Mouse (Mus musculus) CH12.LX (cell line): ENCODE measurements around the gene Timm29. TPM values are rescaled to one million over a fixed set of nuclear protein-coding genes. Genes with fewer than 3 reads are reported as not detected.

Source experiments
- DNase-seq: peaks from one replicate; pipeline ENCODE4 v3.0.0-alpha.2; 2013; ENCODE audit errors: extremely low read depth
- H3K27ac ChIP-seq: 2 replicates; pipeline ENCODE4 v1.5.1; 2012; ENCODE audit warnings: low read depth, mild to moderate bottlenecking, control low read depth, moderate library complexity; ENCODE audit not compliant: insufficient read depth
- H3K27me3 ChIP-seq: replicated peaks from 2 replicates; pipeline ENCODE3; 2012; ENCODE audit warnings: inconsistent platforms
- H3K36me3 ChIP-seq, 2 experiments: replicated peaks in 1 of 2; 2 replicates each; pipeline versions ENCODE3 to v1.6.1; 2012; ENCODE audit warnings: inconsistent platforms in 1 of 2, low read length in 1 of 2, mild to moderate bottlenecking in 1 of 2, mixed read lengths in 1 of 2, moderate library complexity in 1 of 2; ENCODE audit not compliant: control insufficient read depth in 1 of 2, insufficient read depth in 1 of 2
- H3K4me1 ChIP-seq, 2 experiments: 2 replicates each; pipeline ENCODE4 v1.6.1; 2012; ENCODE audit warnings: inconsistent platforms in 1 of 2, moderate library complexity in 1 of 2; ENCODE audit not compliant: insufficient read depth in 2 of 2, control insufficient read depth in 1 of 2
- H3K4me2 ChIP-seq: 2 replicates; pipeline ENCODE4 v1.6.1; 2012; ENCODE audit warnings: low read depth, mild to moderate bottlenecking, control low read depth; ENCODE audit not compliant: poor library complexity, insufficient read depth, severe bottlenecking
- H3K4me3 ChIP-seq, 3 experiments: fragments of 150-350 bp in 1 of 3; sonication (generic) in 1 of 3; replicated peaks in 1 of 3; 2 replicates each; pipeline versions ENCODE3 to v1.5.1; 2011 to 2012; ENCODE audit warnings: low read depth in 2 of 3, low read length in 2 of 3, mild to moderate bottlenecking in 2 of 3, moderate library complexity in 2 of 3, control low read depth in 1 of 3, improper control_type of control experiment in 1 of 3, inconsistent platforms in 1 of 3, mixed read lengths in 1 of 3; ENCODE audit not compliant: poor library complexity in 1 of 3
- H3K79me2 ChIP-seq: replicated peaks from 2 replicates; pipeline ENCODE4 v1.6.1; 2012; ENCODE audit warnings: mild to moderate bottlenecking, moderate library complexity; ENCODE audit not compliant: control insufficient read depth, poor library complexity, insufficient read depth, severe bottlenecking; ENCODE audit errors: extremely low read depth
- H3K9ac ChIP-seq: 2 replicates; pipeline ENCODE4 v1.6.1; 2012; ENCODE audit warnings: low read depth, mild to moderate bottlenecking, control low read depth, moderate library complexity; ENCODE audit not compliant: insufficient read depth
- H3K9me3 ChIP-seq: replicated peaks from 2 replicates; pipeline ENCODE3; 2012; ENCODE audit warnings: low read length, inconsistent platforms, mixed read lengths
- BHLHE40 ChIP-seq: IDR thresholded peaks from 2 replicates; pipeline ENCODE4 v1.6.1; 2011; ENCODE audit warnings: mild to moderate bottlenecking, low read depth, low read length, improper control_type of control experiment
- CHD1 ChIP-seq: IDR thresholded peaks from 2 replicates; pipeline ENCODE4 v1.6.1; 2012; ENCODE audit warnings: low read depth, low read length, improper control_type of control experiment, inconsistent platforms
- CHD2 ChIP-seq: IDR thresholded peaks from 2 replicates; pipeline ENCODE4 v1.6.1; 2011; ENCODE audit warnings: low read length, improper control_type of control experiment
- CTCF ChIP-seq, 2 experiments: IDR thresholded peaks in 1 of 2; conservative IDR thresholded peaks in 1 of 2; 2 replicates each; pipeline ENCODE4 v1.5.1; 2011 to 2012; ENCODE audit warnings: low read depth in 2 of 2, low read length in 2 of 2, improper control_type of control experiment in 1 of 2, inconsistent platforms in 1 of 2, mild to moderate bottlenecking in 1 of 2, moderate library complexity in 1 of 2
- E2F4 ChIP-seq: IDR thresholded peaks from 2 replicates; pipeline ENCODE4 v1.6.1; 2011; ENCODE audit warnings: low read depth, low read length, improper control_type of control experiment; ENCODE audit not compliant: insufficient replicate concordance
- ELF1 ChIP-seq: IDR thresholded peaks from 2 replicates; pipeline ENCODE4 v1.6.1; 2014; ENCODE audit warnings: low read depth, mild to moderate bottlenecking, inconsistent platforms, low read length, improper control_type of control experiment
- EP300 ChIP-seq: IDR thresholded peaks from 2 replicates; pipeline ENCODE4 v1.6.1; 2011; ENCODE audit warnings: low read length, improper control_type of control experiment
- ETS1 ChIP-seq: conservative IDR thresholded peaks from 2 replicates; pipeline ENCODE4 v1.6.1; 2012; ENCODE audit warnings: low read depth, mild to moderate bottlenecking, inconsistent platforms, low read length, improper control_type of control experiment, moderate library complexity
- GABPA ChIP-seq: IDR thresholded peaks from 2 replicates; pipeline ENCODE4 v1.6.1; 2012; ENCODE audit warnings: low read depth, low read length, improper control_type of control experiment, inconsistent platforms; ENCODE audit not compliant: insufficient replicate concordance
- HCFC1 ChIP-seq: IDR thresholded peaks from 2 replicates; pipeline ENCODE4 v1.6.1; 2012; ENCODE audit warnings: low read depth, mild to moderate bottlenecking, inconsistent platforms, low read length, improper control_type of control experiment
- IRF4 ChIP-seq: IDR thresholded peaks from 2 replicates; pipeline ENCODE4 v1.6.1; 2014; ENCODE audit warnings: low read depth, mild to moderate bottlenecking, inconsistent platforms, low read length, improper control_type of control experiment
- JUN ChIP-seq: IDR thresholded peaks from 2 replicates; pipeline ENCODE4 v1.6.1; 2011; ENCODE audit warnings: low read depth, mild to moderate bottlenecking, low read length, improper control_type of control experiment, moderate library complexity; ENCODE audit not compliant: insufficient read depth
- JUND ChIP-seq: conservative IDR thresholded peaks from 2 replicates; pipeline ENCODE4 v1.6.1; 2011; ENCODE audit warnings: low read depth, low read length, improper control_type of control experiment
- KAT2A ChIP-seq: IDR thresholded peaks from 2 replicates; pipeline ENCODE4 v1.6.1; 2012; ENCODE audit warnings: low read length, improper control_type of control experiment, inconsistent platforms; ENCODE audit not compliant: insufficient replicate concordance
- MAFK ChIP-seq: IDR thresholded peaks from 2 replicates; pipeline ENCODE4 v1.6.1; 2011; ENCODE audit warnings: low read length, improper control_type of control experiment; ENCODE audit not compliant: insufficient replicate concordance
- MAX ChIP-seq: IDR thresholded peaks from 2 replicates; pipeline ENCODE4 v1.6.1; 2011; ENCODE audit warnings: low read length, improper control_type of control experiment
- MAZ ChIP-seq: IDR thresholded peaks from 2 replicates; pipeline ENCODE4 v1.6.1; 2012; ENCODE audit warnings: low read depth, mild to moderate bottlenecking, inconsistent platforms, low read length, improper control_type of control experiment, moderate library complexity
- MEF2A ChIP-seq: IDR thresholded peaks from 2 replicates; pipeline ENCODE4 v1.6.1; 2014; ENCODE audit warnings: low read depth, mild to moderate bottlenecking, inconsistent platforms, low read length, improper control_type of control experiment, borderline replicate concordance
- MXI1 ChIP-seq: IDR thresholded peaks from 2 replicates; pipeline ENCODE4 v1.6.1; 2011; ENCODE audit warnings: mild to moderate bottlenecking, low read depth, low read length, improper control_type of control experiment
- MYC ChIP-seq: IDR thresholded peaks from 2 replicates; pipeline ENCODE4 v1.6.1; 2011; ENCODE audit warnings: low read depth, mild to moderate bottlenecking, improper control_type of control experiment, low read length
- NELFE ChIP-seq: IDR thresholded peaks from 2 replicates; pipeline ENCODE4 v1.6.1; 2011; ENCODE audit warnings: low read depth, low read length, improper control_type of control experiment
- NRF1 ChIP-seq: IDR thresholded peaks from 2 replicates; pipeline ENCODE4 v1.6.1; 2014; ENCODE audit warnings: low read depth, mild to moderate bottlenecking, inconsistent platforms, low read length, improper control_type of control experiment, moderate library complexity
- PAX5 ChIP-seq: IDR thresholded peaks from 2 replicates; pipeline ENCODE4 v1.6.1; 2012; ENCODE audit warnings: low read length, inconsistent platforms, mixed read lengths
- POLR2A ChIP-seq: IDR thresholded peaks from 2 replicates; pipeline ENCODE4 v1.6.1; 2011; ENCODE audit warnings: low read depth, mild to moderate bottlenecking, improper control_type of control experiment, low read length
- POLR2AphosphoS2 ChIP-seq: IDR thresholded peaks from 2 replicates; pipeline ENCODE4 v1.6.1; 2011; ENCODE audit warnings: low read depth, low read length, improper control_type of control experiment
- RAD21 ChIP-seq: IDR thresholded peaks from 2 replicates; pipeline ENCODE4 v1.6.1; 2011; ENCODE audit warnings: low read depth, mild to moderate bottlenecking, low read length, improper control_type of control experiment, moderate library complexity
- RCOR1 ChIP-seq: conservative IDR thresholded peaks from 2 replicates; pipeline ENCODE4 v1.6.1; 2012; ENCODE audit warnings: low read depth, mild to moderate bottlenecking, inconsistent platforms, low read length, improper control_type of control experiment
- SIN3A ChIP-seq: IDR thresholded peaks from 2 replicates; pipeline ENCODE4 v1.6.1; 2012; ENCODE audit warnings: low read length, improper control_type of control experiment, inconsistent platforms
- SMC3 ChIP-seq: IDR thresholded peaks from 2 replicates; pipeline ENCODE4 v1.6.1; 2011; ENCODE audit warnings: low read depth, low read length, improper control_type of control experiment
- TBP ChIP-seq: conservative IDR thresholded peaks from 2 replicates; pipeline ENCODE4 v1.6.1; 2011; ENCODE audit warnings: low read depth, low read length, improper control_type of control experiment
- TCF12 ChIP-seq: IDR thresholded peaks from 2 replicates; pipeline ENCODE4 v1.6.1; 2014; ENCODE audit warnings: low read depth, mild to moderate bottlenecking, inconsistent platforms, low read length, improper control_type of control experiment
- UBTF ChIP-seq: IDR thresholded peaks from 2 replicates; pipeline ENCODE4 v1.6.1; 2012; ENCODE audit warnings: low read depth, mild to moderate bottlenecking, inconsistent platforms, low read length, improper control_type of control experiment, moderate library complexity
- USF1 ChIP-seq: IDR thresholded peaks from 2 replicates; pipeline ENCODE4 v1.6.1; 2014; ENCODE audit warnings: low read depth, mild to moderate bottlenecking, inconsistent platforms, low read length, improper control_type of control experiment
- USF2 ChIP-seq: conservative IDR thresholded peaks from 2 replicates; pipeline ENCODE4 v1.6.1; 2011; ENCODE audit warnings: low read depth, low read length, improper control_type of control experiment
- ZC3H11A ChIP-seq: IDR thresholded peaks from 2 replicates; pipeline ENCODE4 v1.6.1; 2012; ENCODE audit warnings: low read depth, mild to moderate bottlenecking, inconsistent platforms, low read length, improper control_type of control experiment
- ZKSCAN1 ChIP-seq: IDR thresholded peaks from 2 replicates; pipeline ENCODE4 v1.6.1; 2012; ENCODE audit warnings: low read depth, inconsistent platforms, low read length, improper control_type of control experiment, borderline replicate concordance
- ZMIZ1 ChIP-seq: IDR thresholded peaks from 2 replicates; pipeline ENCODE4 v1.6.1; 2012; ENCODE audit warnings: low read depth, mild to moderate bottlenecking, inconsistent platforms, low read length, improper control_type of control experiment
- ZNF384 ChIP-seq: IDR thresholded peaks from 2 replicates; pipeline ENCODE4 v1.6.1; 2012; ENCODE audit warnings: low read depth, low read length, improper control_type of control experiment, inconsistent platforms
- dilution Hi-C: fragments of 300-500 bp; cut with MboI; formaldehyde crosslinking; loops from 2 replicates; pipeline ENCODE4 v1.14.3; 2020; ENCODE audit warnings: low sequenced_read_pairs; ENCODE audit not compliant: extremely low pct_unique_long_range_greater_than_20kb, extremely low pct_ligation_motif_present
- in situ Hi-C: fragments of 300-500 bp; cut with MboI; formaldehyde crosslinking; loops from 3 replicates; pipeline ENCODE4 v1.14.3; 2019; ENCODE audit warnings: low sequenced_read_pairs, low pct_ligation_motif_present, low pct_unique_long_range_greater_than_20kb, mixed read lengths
- polyA plus RNA-seq: library from polyadenylated mRNA; unstranded; fragments of >175 nt; gene quantifications from 2 replicates; pipeline ENCODE4 v1.2.1, GENCODE M21; 2012; ENCODE audit warnings: low read depth; ENCODE audit not compliant: insufficient read length
- total RNA-seq, 2 experiments: library from RNA; depleted of rRNA; stranded (reverse); fragments of 300-350 nt in 1 of 2; fragments of >200 nt in 1 of 2; gene quantifications; 2 replicates each; pipeline ENCODE4 v1.2.3; 2012 to 2014

Gene Timm29
- total and polyA plus RNA-seq, 3 experiments = 12.0 to 34.6 (median 19.5) TPM

DNA sequence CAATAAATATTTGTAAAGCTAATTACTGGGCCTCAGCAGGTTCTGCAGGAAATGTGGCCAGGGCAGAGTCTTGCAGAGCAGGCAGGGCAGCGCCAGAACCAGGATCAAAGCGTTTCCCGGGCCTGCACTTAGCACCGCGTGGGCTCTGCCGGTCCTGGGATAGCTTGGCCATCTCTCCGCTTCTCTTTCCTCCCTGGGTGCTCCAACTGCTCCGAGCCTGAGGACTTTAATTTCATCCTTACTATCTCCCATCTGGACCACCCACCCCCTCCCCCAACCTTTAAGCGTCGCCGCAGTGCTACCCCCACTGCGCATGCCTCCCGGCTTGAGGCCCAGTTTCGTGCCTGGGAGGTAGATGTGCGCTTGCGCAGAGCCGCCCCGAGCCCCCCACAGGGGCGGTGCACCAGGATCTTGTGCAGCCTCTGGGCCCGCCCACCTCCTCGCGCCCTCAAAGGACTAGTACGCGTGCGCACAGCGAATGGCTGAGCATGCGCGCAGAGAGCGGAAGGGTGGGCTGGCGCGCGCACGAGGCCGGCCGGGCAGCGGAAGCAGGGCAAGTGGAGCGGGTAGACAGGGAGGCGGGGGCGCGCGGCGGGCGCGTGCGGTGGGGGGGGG is 23.2 kb downstream of the Timm29 start, which contains the start of gene Smarca4:
Smarca4 (plus strand) TSS at position 553 of the 615 bp plus-strand sequence.
- Histone ChIP-seq H3K4me1 (peaks cover 4 to 27% of the 10 kb centered on the region in 2 experiments), H3K79me2 (peaks cover 41% of the 10 kb centered on the region), H3K36me3 (peaks cover 0 to 12% of the 10 kb centered on the region in 2 experiments), H3K27ac (peak within 1 kb of the TSS; percentile 64), H3K27me3 (no peaks in the 10 kb centered on the region), H3K9ac (peak within 1 kb of the TSS; percentile 80), H3K4me2 (peak within 1 kb of the TSS; percentile 81), H3K9me3 (no peaks in the 10 kb centered on the region), H3K4me3 (peak within 1 kb of the TSS; percentile 74 to 95 (median 79))
- DNase-seq = peak; percentile 98
- in situ Hi-C loops = no loop called here
- dilution Hi-C loops = no loop called here
- TF ChIP-seq GABPA (no peak), MXI1 (peak; percentile 22), CTCF (conservative IDR thresholded peaks at IDR 0.05 in 1 of 2, IDR thresholded peaks at IDR 0.05 in 1 of 2; ENCODE audit: low read depth in 2 of 2, low read length in 2 of 2) (no peak), NRF1 (peak; percentile 93), EP300 (no peak), IRF4 (peak; percentile 64), CHD1 (no peak), ELF1 (peak; percentile 81), NELFE (peak; percentile 63), E2F4 (no peak), TCF12 (peak; percentile 67), ZKSCAN1 (no peak), ZC3H11A (no peak), USF1 (no peak), BHLHE40 (peak; percentile 54; the same call in 1 of the 2 replicates), MAZ (peak; percentile 76; the same call in 1 of the 2 replicates), MAX (no peak; the same call in 1 of the 2 replicates), UBTF (0 out of 2 replicates have a peak, but pooled peaks have one; percentile 35), SMC3 (no peak), RAD21 (no peak), TBP (peak; percentile 88), SIN3A (no peak), MEF2A (no peak), MAFK (no peak), CHD2 (peak; percentile 89), MYC (peak; percentile 66), POLR2AphosphoS2 (no peak), ZMIZ1 (no peak), POLR2A (peak; percentile 81), JUND (no peak), PAX5 (no peak), KAT2A (no peak), USF2 (no peak), RCOR1 (no peak), ETS1 (no peak; the same call in 1 of the 2 replicates), HCFC1 (peak; percentile 62), ZNF384 (no peak), JUN (no peak)
